Mouse (Mus musculus): Measurements from ENCODE around the gene Tia1.

DNA sequence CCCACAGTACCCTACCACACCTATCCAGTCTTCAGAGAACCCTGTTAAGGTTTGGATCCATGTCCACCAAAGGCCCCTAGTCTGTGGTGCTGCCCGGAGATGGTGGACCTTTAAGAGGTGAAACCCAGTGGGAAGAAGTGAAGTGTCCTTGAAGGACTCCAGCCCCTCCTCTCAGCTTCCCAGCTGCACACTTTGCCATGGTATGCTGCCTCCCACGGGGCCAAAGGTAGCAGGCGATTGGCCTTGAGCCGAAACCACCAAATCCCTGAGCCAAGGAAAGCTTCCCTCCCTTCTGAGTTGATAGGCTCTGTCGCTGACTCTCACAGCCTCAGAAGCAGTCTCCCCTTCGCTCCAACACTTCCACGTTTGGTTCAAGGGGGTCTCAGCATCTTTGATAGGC lies 43.3 kb upstream of the Tia1 start:
- TF ChIP-seq POLR2A (IDR thresholded peaks at IDR 0.05; ENCODE audit: borderline replicate concordance, extremely low read depth, insufficient read depth, insufficient read length, poor library complexity, severe bottlenecking) (no peak), CTCF (IDR thresholded peaks at IDR 0.05; ENCODE audit: borderline replicate concordance, extremely low read depth, insufficient read depth, insufficient read length) (no peak)

Measured in brain, embryonic 14.5 days (tissue).